Mouse (Mus musculus) megakaryocyte-erythroid progenitor cell, adult 5-6 weeks (primary cell): ENCODE measurements around the gene Rere. TPM values are rescaled to one million over a fixed set of nuclear protein-coding genes. Genes with fewer than 3 reads are reported as not detected.
A peak's percentile ranks its signal among the peaks of the same experiment; 100 is the strongest.
"Not testable (repeated sequence)": the region's sequence is repeated elsewhere in the genome, so short reads cannot be mapped to it uniquely, and the experiment has no call there.

Experiments
- ATAC-seq: replicated peaks from 2 replicates; pipeline ENCODE4 v1.8.0; 2016; ENCODE audit warnings: mild to moderate bottlenecking, inconsistent platforms; ENCODE audit not compliant: severe bottlenecking, poor library complexity, low FRiP score, low TSS enrichment
- total RNA-seq, 2 experiments: library from RNA; stranded (forward) in 1 of 2; stranded (reverse) in 1 of 2; fragments of 200-1000, 215-1000 nt in 1 of 2; fragments of >200 nt in 1 of 2; fragmentation: Nextera tagmentation in 1 of 2; gene quantifications; 2 replicates each; pipeline ENCODE4 v1.2.3; 2014 to 2017

Gene Rere
- total RNA-seq, 2 experiments from 2014 or later, result 17.1 to 36.1 TPM

GRCm38 (mm10) chr4:150583777-150584135, 302.3 kb downstream of the Rere start:
- ATAC-seq, result no peak

GRCm38 (mm10) chr4:150585800-150586199, 304.4 kb downstream of the Rere start:
- peak; percentile 70 for ATAC-seq

- peak; percentile 35; the same call in 1 of the 2 replicates for ATAC-seq
Measured at GRCm38 (mm10) chr4:150586275-150586674, 304.8 kb downstream of the Rere start.

GRCm38 (mm10) chr4:150587597-150588299, 306.3 kb downstream of the Rere start:
- ATAC-seq, result no peak

GRCm38 (mm10) chr4:150588300-150588621, 306.8 kb downstream of the Rere start:
- ATAC-seq, result no peak

- no peak for ATAC-seq
Measured at GRCm38 (mm10) chr4:150590621-150591282, 309.3 kb downstream of the Rere start.

GRCm38 (mm10) chr4:150591602-150592001, 310.2 kb downstream of the Rere start:
- ATAC-seq, result no peak

- peak; percentile 82 for ATAC-seq
Measured at GRCm38 (mm10) chr4:150592087-150592486, 310.6 kb downstream of the Rere start.

- no peak for ATAC-seq
Measured at GRCm38 (mm10) chr4:150593473-150594217, 312.2 kb downstream of the Rere start.

GRCm38 (mm10) chr4:150594298-150594829, 312.9 kb downstream of the Rere start:
- no peak for ATAC-seq

- no peak for ATAC-seq
Measured at GRCm38 (mm10) chr4:150595071-150595470, 313.6 kb downstream of the Rere start.

GRCm38 (mm10) chr4:150595991-150596390, 314.5 kb downstream of the Rere start:
- ATAC-seq, result no peak

GRCm38 (mm10) chr4:150598686-150599085, 317.2 kb downstream of the Rere start:
- no peak for ATAC-seq

- no peak for ATAC-seq
Measured at GRCm38 (mm10) chr4:150599119-150599992, 317.9 kb downstream of the Rere start.

- ATAC-seq, result not testable (repeated sequence)
Measured at GRCm38 (mm10) chr4:150600503-150600902, 319.1 kb downstream of the Rere start.

GRCm38 (mm10) chr4:150601489-150601888, 320.0 kb downstream of the Rere start:
- ATAC-seq, result no peak

- ATAC-seq, result no peak
Measured at GRCm38 (mm10) chr4:150603366-150604061, 322.1 kb downstream of the Rere start.

- no peak for ATAC-seq
Measured at GRCm38 (mm10) chr4:150605804-150606203, 324.4 kb downstream of the Rere start.
